Mouse (Mus musculus) thymus, postnatal 36 days (tissue): ENCODE data around the gene Hmgb2.
A peak's percentile ranks its signal among the peaks of the same experiment; 100 is the strongest.
"Not testable (repeated sequence)": the region's sequence is repeated elsewhere in the genome, so short reads cannot be mapped to it uniquely, and the experiment has no call there.

Experiments used
- DNase-seq, 2 experiments: peaks; one replicate each; pipeline ENCODE4 v3.0.0; 2022; ENCODE audit warnings: mixed read lengths in 2 of 2

Hmgb2 gene

DNA sequence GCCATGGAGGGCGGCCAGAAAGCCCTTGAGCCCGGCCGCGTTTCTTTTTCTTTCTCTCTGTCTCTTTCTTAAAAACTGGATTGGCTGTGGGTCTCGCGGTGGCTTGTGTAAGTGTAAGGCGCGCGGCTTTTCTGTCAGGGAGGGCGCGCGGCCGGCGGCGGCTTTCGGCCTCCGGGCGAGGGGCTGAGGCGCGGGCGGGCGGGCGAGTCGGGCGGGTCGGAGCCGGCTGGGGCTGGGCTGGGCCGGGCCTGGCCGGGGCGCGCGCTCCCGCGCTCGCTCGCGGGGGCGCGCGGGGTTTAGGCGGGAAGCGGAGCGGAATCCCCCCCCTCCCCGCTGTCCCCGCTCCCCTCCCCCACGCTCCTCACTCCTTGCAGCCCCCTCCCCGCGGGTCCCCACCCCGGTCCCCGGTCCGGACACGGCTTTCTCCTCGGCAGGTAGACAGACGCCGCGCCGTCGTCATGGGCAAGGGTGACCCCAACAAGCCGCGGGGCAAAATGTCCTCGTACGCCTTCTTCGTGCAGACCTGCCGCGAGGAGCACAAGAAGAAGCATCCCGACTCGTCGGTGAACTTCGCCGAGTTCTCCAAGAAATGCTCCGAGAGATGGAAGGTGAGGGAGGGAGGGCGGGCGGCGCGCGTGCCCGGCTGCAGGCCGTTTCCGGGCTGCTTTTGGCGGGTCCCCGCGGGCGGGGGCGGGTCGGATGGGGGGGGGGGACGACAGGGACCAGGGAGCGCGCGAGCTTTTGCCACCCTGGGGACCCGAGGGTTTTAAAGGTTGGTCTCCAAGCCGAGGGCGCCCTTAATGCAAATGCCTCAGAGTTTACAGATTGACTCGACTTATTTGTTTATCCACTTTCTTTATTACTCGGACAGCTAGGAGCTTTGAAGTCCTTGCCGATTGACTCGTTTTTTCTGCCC lies 692 bp downstream of the Hmgb2 start:
- peak; percentile 44 to 67 for DNase-seq

DNA sequence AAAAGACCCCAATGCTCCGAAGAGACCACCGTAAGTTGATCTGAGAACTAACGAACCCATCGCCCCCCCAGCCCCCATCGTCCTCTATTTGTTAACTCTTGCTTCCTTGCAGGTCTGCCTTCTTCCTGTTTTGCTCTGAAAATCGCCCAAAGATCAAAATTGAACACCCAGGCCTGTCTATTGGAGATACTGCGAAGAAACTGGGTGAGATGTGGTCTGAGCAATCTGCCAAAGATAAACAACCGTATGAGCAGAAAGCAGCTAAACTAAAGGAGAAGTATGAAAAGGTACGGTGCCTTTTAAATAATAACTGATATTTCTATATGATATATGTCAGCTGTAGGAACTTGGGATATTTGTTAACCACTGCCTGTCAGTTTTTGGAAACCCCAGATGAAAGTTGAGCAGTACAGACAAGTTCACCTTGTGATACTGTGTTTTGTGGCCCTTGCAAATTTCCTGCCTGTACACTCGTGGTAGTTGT lies 1.5 kb downstream of the Hmgb2 start:
- not testable (repeated sequence) for DNase-seq

DNA sequence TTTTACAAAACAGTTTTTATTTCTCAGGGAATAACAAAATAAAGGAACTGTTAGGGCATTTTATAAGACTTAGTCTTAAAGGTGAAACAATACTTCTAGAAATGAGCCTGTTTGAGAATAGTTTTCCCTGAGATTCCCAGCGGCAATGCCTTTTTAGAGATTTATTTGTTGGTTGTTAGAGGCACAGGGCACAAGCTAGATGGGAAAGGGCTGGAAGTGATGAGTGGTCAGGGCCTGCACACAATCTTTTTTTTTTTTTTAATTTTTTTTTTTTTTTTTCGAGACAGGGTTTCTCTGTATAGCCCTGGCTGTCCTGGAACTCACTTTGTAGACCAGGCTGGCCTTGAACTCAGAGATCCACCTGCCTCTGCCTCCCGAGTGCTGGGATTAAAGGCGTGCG lies 5.0 kb downstream of the Hmgb2 start:
- not testable (repeated sequence) for DNase-seq

DNA sequence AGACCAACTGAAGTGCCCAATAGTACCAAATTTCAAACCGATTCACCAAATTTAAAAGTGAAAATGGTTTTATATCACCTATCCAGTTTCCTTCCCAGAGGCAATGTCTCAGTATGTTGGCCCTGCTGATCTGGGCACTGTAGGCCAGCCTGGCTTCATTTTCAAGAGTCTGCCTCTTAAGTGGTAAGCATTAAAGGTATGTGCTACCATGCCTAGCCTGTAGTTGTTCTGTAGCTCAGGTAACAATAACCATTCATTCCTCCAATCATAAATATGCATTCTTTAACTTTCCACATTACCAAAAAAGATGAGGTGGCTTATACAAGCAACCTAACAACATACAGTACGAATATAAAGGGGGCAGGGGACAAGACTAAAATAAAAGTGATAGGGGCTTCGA lies 6.0 kb downstream of the Hmgb2 start:
- no peak for DNase-seq

DNA sequence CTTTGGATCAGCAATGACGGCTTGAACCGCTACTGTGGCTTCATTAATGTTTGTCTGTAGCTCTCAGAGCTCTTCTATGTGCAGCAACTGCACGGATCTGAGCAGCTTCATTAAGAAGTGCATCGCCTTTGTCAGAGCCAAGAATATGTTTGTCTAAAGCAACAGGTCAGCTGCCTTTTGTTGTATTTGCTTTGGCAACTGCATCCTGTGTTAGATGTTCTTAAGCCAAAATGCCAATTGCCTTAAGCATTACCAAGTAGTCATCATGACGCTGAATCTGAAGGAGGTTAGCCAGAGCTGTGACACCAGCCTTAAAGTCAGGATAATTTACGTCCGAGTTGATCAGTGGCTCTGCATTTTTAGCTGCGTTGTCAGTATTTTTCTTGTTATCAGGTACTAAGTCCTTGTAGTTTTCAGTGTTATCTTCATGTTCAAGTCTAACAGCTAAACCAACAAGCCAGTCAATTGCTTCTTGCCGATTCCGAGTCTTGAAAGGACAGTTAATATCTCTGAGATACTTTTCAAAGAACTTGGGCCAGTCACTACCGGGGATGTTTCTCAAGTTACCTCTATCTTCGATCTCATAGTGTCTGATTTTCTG lies 8.6 kb downstream of the Hmgb2 start:
- no peak for DNase-seq

DNA sequence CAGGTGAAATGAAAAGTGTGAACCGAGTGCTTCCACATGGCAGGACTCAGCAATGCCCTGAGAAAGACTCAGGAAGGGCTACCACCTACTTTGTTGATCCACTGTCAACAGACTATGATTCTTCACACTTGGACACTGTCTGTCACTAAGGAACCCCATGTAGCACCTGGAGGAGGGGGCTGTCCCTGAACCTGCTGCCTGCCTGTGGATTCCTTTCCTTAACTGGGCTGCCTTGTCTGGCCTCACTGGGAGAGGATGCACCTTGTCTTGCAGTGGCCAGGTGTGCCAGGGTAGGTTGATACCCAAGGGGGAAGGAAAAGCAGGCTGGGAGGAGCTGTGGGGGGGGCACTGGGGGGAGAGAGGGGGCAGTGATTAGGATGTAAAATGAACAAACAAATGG lies 16.3 kb downstream of the Hmgb2 start:
- no peak for DNase-seq

GRCm38 (mm10) chr8:57530238-57530637 lies 18.5 kb downstream of the Hmgb2 start:
- DNase-seq, result no peak

DNA sequence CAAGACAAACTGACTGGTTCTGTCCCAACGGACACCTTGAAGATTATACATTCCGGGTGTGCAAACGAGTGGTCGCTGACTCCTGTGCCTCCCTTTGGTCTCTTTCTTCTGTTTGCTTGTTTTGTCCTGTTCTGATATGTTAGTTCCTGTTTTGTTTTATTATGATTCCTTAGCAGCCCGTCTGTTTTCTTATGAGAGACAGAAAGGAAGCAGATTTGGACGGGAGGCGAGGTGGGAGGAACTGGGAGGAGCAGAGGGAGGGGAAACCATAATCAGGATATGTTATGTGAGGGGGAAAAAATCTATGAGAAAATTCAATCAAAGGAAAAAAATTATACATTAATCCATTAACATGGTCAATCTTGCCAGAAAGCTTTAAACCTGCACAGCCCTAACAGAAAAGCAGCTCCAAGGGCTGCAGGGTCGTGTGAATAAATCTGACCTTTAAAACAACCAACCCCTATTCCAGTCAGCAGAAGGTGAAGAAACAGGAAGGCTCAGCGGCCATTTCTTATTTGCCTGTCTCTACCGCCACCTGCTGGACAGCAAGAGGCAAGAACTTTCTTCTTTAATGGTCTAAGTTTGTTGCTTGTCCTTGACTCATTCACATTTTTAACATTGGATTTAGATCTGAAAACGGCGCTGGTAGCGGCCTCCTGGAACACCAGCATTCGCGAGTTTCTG lies 19.1 kb downstream of the Hmgb2 start:
- peak; percentile 66 to 70 for DNase-seq

- DNase-seq, result peak in 1 of 2 experiments; percentile 27
These were observed 20.5 kb downstream of the Hmgb2 start for GRCm38 (mm10) chr8:57532223-57532622.

DNA sequence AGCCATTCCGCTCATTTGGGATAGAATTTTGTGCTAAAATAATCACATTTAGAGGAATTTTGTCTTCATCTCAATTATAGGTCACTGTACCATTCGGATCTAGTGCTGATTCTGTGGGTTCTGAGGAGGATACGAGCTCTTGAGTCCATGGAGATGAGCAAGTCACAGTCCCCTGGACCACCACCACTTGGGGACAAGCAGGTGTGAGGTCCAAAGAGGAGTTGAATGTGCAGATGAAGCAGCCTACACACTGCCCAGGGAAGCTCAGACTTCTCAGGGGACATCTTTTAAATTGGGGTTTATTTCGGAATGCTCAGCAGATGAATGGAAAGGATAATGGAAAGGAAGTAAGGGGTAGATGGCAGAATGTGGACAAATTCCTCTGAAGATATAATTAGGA lies 21.4 kb downstream of the Hmgb2 start:
- DNase-seq, result no peak

DNA sequence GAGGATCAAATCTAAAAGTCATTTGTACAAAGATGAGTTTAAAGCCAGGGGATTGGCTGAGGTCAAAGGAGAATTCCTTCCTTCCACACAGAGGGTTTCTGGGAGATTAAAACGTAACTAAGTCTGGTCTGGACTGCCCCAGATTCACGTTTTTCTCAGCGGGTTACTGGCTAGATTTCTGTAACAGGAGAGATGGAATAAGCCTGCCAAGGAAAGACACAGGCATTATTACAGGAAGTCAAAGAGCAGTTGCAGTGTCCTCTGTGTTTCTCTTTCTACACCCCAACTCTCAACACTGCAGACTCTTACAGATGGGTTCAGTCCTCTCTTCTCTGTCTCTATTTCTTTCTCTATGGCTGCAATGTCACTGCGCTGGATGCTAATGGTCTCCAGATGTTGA lies 22.8 kb downstream of the Hmgb2 start:
- DNase-seq, result no peak

DNA sequence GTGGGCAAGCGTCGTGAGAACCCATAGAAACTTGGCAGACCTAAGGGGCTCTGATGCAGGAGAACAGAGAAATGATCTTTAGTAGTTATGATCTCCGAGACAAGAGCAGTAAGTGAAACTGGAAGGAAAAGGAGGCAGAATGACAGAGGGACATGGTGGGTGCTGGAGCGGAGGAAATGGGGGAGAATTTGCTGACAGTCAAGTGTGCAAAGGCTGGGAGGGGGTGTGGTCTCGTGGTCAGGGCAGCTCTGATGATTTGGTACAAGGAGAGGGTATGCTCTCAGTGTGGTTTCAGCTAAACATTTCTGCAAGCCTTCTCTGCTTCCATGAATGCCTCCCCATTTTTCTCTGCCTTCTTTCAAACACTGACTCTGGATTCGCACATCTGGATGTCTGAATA lies 24.5 kb downstream of the Hmgb2 start:
- DNase-seq, result no peak

DNA sequence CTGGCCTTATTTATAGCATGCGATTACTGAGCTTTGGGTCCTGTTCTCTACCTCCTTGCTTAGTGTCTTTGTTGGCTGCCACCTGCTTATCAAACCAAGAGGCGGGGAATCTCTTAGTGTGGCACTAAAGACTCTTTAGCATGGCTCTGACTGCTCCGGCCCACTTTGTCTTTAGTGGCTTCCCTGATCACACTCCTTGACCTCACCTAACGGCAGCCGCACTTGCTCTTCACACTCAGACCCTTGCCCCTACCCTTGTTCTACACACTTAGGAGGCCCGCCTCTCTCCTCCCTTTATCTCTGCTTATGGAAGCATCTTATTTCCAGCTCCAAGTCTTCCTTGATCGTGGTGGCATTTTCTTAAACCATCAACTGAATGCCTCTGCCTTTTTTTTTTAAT lies 26.9 kb downstream of the Hmgb2 start:
- no peak for DNase-seq

- DNase-seq, result peak; percentile 46 to 59
These were observed 28.6 kb downstream of the Hmgb2 start for GRCm38 (mm10) chr8:57540110-57540838.

- DNase-seq, result no peak
These were observed 29.2 kb downstream of the Hmgb2 start for GRCm38 (mm10) chr8:57540951-57541350.

DNA sequence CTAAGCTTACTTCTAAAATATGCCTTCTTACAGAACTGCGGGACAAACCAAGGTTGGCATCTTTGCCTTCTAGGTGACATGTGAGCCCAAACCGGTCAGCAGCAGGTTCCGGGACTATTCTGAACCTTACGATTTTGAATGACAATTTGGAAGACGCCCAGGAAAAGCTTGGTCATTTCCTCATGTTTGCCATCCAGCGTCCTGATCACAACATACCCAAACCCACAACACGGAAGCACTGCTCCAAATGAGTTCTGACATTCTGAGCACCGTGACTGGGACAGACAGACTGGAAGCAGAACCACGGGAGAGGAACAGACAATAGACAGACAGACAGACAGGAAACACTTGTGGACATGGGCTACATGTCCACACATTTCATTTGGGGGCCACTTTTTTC lies 29.7 kb downstream of the Hmgb2 start:
- no peak for DNase-seq

DNA sequence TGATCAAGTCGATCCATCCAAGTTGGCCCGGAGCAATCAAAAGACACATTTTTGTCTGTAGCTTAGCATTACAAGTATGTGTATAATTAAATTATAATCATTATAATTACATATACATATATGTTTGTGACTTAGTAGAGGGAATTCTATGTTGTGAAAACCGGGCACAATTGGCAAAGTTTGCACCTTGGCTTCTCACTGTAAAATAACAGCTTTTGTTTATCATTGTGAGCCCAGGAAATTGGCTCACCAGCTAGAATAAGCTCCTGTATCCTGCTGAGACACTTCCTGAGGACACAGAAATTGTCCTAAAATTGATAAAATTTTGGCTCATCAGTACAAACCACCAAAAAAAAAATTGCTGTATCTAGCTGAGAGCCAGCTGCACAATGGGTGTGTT lies 34.7 kb downstream of the Hmgb2 start:
- no peak for DNase-seq

DNA sequence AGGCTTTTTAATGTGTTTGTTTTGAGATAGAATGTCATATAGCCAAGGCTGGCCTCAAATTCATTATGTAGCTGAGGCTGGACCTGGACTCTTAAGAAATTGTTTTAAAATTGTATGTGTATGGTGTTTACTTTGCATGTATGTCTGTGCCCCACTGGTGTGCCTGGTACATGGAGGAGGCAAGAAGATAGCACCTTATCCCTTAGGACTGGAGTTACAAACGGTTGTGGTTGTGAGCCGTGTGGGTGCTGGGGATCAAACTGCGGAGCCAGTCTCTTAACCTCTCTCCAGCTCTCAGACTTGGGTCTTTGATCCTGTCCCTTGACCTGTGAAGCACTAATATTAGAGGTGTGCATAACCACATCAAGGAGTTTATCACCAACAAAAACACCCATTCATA lies 35.1 kb downstream of the Hmgb2 start:
- no peak for DNase-seq

- DNase-seq, result no peak
These were observed 35.9 kb downstream of the Hmgb2 start for GRCm38 (mm10) chr8:57547581-57547980.

- DNase-seq, result no peak
These were observed 40.7 kb downstream of the Hmgb2 start for GRCm38 (mm10) chr8:57552102-57553032.

DNA sequence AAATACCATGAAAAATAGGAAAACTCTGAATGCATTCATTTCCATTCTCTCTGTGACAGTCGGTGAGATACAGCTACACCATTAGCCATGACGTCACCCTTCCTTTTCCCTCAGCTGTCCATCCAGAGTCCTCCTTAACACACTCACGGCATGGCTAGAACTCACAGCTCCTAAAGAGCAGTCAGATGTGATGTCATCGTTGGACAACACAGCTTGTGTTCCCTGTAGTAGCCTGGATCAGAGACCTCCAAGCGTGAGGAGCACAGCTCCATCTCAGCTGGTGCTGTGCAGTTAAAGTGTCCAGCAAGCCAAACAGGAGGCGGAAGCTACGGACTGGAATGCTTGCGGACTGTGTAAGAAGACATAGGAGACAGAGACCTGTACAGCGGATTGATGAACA lies 49.2 kb downstream of the Hmgb2 start:
- DNase-seq, result no peak

DNA sequence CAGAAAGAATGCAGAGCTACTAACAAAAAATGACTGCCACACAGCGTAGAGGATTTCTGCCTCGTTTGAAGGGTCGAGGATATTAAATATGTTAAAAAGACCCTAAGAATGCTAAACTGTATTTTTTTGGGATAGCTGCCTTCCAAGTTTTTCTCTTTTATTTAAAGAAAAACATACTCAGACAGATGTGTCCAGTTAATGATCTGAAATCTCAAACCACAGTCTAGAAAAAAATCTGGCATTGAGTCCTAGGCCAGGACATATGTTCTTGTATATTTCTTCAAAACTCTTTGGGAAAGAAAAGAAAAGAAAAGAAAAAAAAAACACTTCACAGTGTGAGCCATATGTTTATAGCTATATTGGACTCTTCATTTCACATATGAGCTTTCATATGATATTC lies 51.0 kb downstream of the Hmgb2 start:
- DNase-seq, result no peak
